Mouse (Mus musculus) heart, postnatal 10 days (tissue): ENCODE data around the gene Smco2. TPM values are rescaled to one million over a fixed set of nuclear protein-coding genes. Genes with fewer than 3 reads are reported as not detected.

Source experiments
- total RNA-seq, 2 experiments: library from RNA; stranded (reverse); gene quantifications; 2 replicates each; pipeline ENCODE4 v1.2.3; 2021

Gene Smco2
- total RNA-seq, 2 experiments from 2014 or later = 0.40 to 0.62 TPM

Other genes starting within 250 kb of the Smco2 start
- gene Med21, start 207.6 kb upstream of the Smco2 start, total RNA-seq = 10 to 100 TPM; 53.8 to 59.7 TPM
- gene Tm7sf3, start 207.3 kb upstream of the Smco2 start, total RNA-seq = 10 to 100 TPM; 23.4 to 27.1 TPM
- 10 to 100 TPM; 18.7 to 19.1 TPM for gene Stk38l, start 125.1 kb upstream of the Smco2 start, total RNA-seq
- 1 to 10 TPM; 1.4 to 1.5 TPM for gene Arntl2, start 54.0 kb upstream of the Smco2 start, total RNA-seq
- gene Ppfibp1, start 38.4 kb downstream of the Smco2 start, total RNA-seq = 100 to 1,000 TPM in 1 of 2 experiments, 10 to 100 TPM in 1; 78.5 to 106 TPM
- gene 1700034J05Rik, start 104.3 kb downstream of the Smco2 start, total RNA-seq = not detected
- gene Rep15, start 182.5 kb downstream of the Smco2 start, total RNA-seq = 1 to 10 TPM; 1.1 to 1.3 TPM
- 100 to 1,000 TPM; 145 to 150 TPM for gene Mrps35, start 192.7 kb downstream of the Smco2 start, total RNA-seq
- not detected for gene Mansc4, start 236.9 kb downstream of the Smco2 start, total RNA-seq
- 1 to 10 TPM; 8.5 to 9.5 TPM for gene Klhl42, start 241.3 kb downstream of the Smco2 start, total RNA-seq